Mouse (Mus musculus): ENCODE data around the gene Ppp2r5b.

Ppp2r5b gene

DNA sequence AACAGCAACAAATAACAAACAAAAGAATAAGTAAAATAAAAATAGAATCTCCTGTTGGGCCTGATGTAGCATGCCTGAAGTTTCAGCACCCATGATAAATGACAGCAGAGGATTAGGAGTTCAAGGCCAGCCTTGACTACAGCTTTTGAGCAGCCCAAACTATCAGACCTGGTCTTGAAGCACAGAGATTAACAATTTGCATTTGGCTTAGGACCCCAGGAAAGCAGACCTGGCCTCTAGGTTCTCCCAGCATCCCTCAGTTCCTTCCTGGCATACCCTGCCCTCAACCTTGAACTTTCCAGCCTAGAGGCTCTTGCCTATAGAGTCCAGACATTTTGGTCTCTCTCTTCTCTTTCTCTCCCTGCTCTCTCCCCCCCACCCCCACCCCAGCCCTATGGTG, 3.1 kb upstream of the Ppp2r5b start:
- no peak for DNase-seq (ENCODE audit: extremely low read depth, insufficient read length, low spot score)

DNA sequence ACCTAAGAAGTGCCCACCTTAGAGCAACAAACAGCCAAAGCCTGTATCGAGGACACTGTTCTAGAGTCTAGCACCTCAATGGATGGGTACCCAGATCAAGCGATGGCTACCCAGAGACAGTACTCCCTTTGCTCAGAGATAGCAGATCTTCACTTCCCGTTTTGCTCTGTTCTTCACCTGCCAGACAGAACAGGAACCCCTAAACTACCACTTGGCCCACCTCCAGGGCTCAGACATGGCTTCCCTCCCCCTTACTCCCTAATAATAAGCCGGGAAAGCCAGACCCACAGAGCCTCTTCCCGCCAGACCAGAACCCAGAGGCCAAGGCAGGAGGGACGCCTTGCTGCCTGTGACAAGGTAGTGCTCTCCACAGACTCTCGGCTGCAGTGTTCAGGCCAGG, 1.2 kb upstream of the Ppp2r5b start:
- DNase-seq (ENCODE audit: extremely low read depth, insufficient read length, low spot score), result no peak

DNA sequence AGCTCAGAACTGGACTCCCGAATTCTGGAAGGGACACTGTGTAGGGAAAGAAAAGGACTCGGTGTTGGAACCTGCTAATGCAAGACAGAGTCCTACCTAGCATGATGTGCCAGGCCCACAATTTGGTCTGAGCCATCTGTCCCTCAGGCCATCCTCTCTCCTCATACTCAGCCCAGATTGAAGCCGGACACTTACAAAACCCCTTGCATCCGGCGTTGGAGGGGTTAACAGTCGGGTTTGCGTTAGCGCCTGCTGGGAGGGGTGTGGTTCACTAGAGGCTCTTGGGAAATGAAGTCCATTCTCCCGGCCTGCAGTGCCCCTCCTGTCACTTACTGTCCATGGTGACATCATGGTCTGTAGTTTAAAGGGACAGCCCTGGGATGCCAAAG, 375 bp upstream of the Ppp2r5b start:
- DNase-seq (ENCODE audit: extremely low read depth, insufficient read length, low spot score), result peak; percentile 77

DNA sequence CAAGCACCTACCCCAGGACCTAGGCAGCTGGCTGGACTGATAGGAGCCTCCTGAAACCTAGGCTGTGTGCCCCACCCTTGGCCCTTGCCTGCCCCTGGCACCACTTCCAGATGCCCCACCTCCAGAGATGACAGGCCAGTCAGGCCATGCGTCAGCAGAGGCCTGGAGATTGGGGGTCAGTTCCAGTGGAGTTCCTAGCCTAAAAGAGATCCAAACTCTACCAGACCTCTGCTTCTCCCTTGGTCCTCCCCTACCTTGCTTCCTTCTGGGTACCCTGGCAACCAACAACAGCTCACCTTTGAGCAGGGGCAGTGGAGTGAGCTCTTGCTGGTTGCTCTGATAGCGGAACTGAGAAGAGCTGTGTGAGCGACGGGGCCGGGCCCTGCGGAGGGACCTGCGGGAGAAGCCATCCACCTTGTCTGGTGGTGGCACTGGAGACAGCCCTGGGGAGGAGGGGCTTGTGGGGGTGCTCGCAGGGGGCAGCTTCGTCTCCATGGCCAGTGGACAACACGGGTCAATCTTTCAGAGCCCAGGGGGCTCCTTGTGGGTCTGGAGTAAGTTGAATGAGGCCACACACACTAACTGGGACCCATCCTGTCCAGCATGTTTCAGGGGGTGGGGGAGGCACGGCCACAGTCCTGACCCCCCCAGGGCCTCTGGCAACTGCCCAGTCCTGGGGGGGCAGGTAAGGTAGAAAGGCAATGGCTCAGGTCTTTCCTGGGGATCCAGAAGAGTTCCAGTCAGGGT, 1.2 kb downstream of the Ppp2r5b start:
- DNase-seq (ENCODE audit: extremely low read depth, insufficient read length, low spot score), result no peak

DNA sequence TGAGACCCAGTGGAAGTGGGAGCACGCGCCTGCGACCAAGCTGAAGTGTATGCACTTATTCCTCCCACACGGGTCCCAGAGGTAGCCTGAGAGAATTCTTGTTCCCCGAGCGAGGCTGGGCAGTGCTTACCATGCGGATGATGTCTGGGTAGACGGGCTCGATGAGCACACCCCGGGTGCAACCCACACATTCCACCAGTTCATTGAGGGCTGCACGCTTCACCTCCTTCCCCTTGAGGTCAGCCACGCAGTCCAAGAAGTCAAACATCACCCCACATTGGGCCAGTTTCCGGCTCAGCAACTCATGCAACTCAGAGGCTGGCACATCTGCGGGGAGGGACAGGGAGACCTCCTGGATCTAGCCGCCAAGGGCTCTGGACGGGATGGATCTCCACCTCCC, 2.0 kb downstream of the Ppp2r5b start:
- DNase-seq (ENCODE audit: extremely low read depth, insufficient read length, low spot score), result no peak

DNA sequence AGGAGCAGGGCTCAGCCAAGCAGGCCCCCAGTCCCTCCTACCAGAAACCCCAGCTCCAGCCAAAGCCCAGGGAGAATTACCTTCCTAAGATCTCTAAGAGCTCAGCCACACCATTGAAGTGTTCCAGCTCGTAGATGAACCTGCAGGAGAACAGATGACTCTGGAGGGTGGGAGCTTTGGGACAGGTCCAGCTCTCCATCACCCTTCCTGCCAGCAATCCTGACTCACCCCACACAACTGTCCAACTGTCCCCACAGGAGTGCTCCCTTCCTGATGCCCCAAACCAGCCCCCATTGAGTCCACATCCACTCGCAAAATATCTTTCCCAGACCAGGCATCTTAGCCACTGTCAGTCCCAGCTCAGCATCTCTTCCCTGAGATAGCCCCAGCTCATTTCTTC, 4.6 kb downstream of the Ppp2r5b start:
- DNase-seq (ENCODE audit: extremely low read depth, insufficient read length, low spot score), result no peak

DNA sequence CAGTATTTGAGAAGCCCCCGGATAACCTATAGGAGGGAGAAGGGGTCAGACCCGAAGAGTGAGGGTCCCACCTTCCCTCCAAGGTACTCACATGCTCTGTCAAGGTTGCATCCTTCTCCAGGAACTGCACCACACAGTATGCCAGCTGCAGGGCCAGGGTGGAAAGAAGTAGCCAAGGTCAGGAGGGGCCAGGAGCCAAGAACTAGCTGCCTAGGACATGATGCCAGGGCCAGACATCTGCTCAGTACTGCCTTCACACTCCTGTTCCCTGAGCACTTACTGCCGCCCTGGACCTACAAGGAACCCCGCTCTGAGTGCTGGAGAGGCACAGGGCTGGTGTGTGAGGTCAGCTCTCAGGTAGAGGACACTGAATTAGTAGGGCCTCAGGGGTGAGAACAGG, 5.3 kb downstream of the Ppp2r5b start:
- no peak for DNase-seq (ENCODE audit: extremely low read depth, insufficient read length, low spot score)

DNA sequence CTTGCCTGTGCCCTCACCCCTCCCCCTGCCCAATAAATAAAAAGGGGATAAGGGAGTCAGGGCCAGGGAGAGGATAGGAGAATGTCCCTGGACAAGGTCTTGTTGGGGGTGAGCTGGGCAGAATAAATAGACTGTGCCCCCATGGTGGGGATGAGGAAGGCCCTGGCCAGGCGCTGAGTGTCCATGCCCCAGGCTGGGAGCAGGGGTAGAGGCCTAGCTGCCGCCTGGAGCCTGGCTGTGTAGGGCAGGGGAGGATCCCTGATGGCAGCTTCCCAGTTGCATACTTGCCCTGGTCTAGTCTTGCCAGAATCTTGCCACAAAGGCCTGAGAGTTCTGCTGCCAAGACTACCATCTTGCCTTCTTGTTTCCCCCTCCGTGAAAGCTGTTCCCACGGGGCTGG, 7.8 kb downstream of the Ppp2r5b start:
- no peak for DNase-seq (ENCODE audit: extremely low read depth, insufficient read length, low spot score)

DNA sequence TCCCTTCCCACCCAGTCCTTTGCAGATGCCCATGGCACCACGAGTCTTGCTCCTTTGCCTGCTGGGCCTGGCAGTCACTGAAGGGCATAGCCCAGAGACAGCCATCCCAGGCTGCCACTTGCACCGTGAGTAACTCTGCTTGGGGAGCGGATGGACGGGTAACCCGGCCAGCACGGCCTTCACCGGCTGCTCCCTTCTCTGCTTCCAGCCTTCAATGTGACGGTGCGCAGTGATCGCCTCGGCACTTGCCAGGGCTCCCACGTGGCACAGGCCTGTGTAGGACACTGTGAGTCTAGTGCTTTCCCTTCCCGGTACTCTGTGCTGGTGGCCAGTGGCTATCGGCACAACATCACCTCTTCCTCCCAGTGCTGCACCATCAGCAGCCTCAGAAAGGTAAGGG, 8.9 kb downstream of the Ppp2r5b start:
- DNase-seq (ENCODE audit: extremely low read depth, insufficient read length, low spot score), result no peak

DNA sequence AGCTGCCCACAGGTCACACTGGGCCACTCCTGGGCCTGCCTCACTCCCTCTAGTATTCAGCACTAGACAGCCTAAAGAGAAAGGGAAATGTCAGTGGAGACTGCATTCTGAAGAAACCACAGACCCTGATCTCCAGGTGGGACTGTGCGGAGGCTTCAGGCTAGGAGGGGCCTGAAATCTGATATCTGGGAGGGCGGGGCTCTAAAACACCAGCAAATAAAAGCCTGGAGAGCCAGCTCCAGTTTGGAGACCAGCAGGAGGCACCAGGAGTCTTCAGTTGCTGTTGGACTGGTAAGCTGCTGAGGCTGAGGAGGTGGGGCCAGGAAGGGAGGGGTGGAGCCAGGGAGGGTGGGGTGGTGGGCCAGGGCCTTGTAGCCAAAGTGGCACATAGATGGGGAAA, 9.5 kb downstream of the Ppp2r5b start, which contains the start of gene Gpha2:
Gpha2 (plus strand) TSS at position 246 of the 400 bp plus-strand sequence.
- no peak for DNase-seq (ENCODE audit: extremely low read depth, insufficient read length, low spot score)

DNA sequence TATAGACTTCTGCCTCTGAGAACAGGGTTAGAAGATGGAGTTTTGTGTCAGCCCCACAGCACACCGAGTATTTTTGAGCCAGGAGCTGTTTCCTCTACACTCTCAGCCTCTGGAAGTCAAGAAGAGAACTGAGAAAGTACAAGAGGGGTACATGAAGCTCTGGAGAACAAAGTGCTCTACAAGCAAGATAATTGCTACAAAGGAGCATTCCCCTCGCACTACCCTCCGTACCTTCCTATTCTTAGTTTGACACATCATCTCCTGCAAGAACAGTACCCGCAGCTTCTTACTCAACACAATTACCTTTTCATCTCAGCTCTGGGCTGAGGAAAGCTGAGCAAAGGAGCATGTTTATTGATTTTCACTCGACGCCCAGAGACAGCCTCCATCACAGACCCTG, 17.1 kb downstream of the Ppp2r5b start:
- no peak for DNase-seq (ENCODE audit: extremely low read depth, insufficient read length, low spot score)

DNA sequence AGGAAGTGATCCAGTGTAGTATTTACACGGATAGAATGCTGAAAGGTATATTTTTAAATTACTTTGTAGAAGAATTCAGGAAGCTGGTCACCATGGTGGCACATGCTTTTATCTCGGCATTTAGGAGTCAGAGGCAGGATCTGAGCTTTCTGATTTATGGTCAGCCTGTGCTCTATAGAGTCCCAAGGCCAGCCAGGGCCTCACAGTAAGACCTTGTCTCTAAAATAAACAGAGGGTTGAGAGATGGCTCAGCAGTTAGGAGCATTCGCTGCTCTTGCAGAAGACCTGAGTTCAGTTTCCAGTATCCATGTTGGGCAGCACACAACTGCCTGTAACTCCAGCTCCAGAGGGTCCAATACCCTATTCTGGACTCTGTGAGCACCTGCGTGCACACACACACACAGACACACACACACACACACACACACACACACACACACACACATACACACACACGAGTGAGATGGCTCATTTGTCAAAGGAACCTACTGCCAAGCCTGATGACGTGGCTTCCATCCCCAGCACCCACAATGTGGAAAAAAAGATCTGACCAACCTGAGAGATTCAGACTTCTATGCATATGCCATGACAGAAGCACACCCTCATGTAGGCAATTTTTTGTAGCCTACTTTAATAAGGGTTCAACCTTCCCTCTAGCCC, 19.5 kb downstream of the Ppp2r5b start:
- DNase-seq (ENCODE audit: extremely low read depth, insufficient read length, low spot score), result no peak

DNA sequence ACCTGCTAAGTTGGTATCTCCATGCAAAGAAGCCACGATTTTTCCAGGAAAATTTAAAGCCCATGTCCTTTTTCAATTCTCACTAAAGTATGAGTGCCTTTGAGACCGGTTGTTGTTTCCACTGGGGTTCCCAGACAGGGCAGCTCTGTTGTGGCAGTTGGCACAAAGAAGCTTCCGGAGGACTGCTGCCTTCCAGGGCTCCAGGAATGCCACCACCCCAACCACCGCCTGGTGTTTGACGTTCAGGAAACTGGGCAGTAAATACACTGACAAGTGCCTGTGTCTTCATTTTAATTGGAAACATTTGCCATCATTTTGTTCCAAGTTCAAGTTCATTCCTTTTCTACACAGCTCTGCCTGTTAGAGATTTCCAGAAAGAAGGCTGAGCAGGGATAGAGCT, 29.0 kb downstream of the Ppp2r5b start:
- DNase-seq (ENCODE audit: extremely low read depth, insufficient read length, low spot score), result no peak

DNA sequence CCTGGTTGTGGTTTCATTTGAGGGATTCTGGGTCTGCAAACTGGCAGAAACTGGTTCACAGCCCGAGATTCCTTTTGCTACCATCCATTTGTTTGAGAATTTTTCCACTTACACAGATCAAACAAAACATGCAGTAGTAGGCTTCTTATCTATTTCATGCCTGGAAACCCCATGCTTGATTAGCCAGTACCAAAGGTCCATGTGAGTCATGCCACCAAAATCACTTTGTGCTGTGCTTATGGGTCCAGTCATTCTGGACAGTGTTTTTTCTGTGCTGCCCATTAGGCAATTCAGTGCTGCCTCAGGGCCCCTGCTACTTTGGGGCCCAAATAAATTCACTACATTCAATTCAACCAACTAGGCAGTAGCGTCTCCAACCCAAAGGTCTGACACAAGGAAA, 31.4 kb downstream of the Ppp2r5b start:
- no peak for DNase-seq (ENCODE audit: extremely low read depth, insufficient read length, low spot score)

DNA sequence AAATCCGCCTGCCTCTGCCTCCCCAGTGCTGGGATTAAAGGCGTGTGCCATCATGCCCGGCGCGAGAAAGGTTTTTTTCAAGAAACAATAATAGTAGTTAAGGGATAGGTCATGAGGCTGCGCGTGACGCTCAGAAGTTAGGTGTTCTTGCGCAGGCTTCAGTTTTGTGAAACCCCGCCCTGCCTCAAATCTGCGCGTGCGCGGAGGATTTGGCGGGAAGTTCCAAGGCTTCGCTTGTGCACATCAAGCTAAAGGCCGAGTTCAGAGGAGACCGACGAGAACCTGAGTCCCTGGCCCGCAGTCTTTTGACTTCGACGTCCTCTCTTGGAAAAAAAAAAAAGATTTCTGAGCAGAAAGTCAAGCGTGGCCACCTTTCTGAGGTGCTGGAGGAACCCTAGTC, 51.5 kb downstream of the Ppp2r5b start, which contains the start of gene Majin:
Majin (plus strand) TSS at position 258 of the 400 bp plus-strand sequence.
- DNase-seq (ENCODE audit: extremely low read depth, insufficient read length, low spot score), result no peak

DNA sequence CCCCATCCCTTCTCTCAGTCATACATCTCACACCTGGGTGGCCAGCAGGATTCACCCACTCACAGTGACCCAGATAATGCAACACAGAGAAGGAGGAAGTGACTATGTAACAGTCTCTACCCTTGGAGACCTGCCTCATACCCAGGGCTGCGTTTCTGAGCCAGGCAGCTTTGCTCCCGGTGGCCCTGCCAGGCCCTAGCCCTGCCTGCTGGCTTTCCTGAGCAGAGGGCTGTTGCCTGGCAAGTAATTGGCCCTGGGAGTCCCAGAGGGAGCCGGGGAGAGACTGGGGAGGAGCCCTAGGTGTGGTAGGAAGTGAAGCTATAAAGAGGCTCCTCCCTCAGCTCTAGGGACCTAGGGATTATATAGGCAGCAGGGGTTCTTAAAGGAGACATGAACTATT, 53.1 kb downstream of the Ppp2r5b start:
- DNase-seq (ENCODE audit: extremely low read depth, insufficient read length, low spot score), result no peak

DNA sequence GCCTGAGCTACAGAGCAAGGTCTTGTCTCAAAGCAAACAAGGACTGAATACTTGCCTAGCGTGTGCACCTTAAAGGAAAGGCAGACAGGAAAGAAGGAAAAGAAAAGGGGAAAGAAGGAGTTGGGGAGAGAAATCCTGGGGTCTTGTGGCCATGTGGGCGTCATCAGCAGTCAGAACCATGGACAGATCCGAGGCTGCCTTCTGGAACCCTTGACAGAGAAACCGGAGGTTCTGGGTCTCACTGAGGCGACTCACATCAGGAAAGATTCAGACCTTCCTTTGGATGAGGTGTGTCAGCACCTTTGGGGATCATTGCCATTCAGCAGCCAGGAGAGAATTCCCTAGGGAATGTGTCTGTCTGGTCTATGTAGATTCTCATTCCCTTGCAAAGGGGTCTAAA, 54.0 kb downstream of the Ppp2r5b start:
- DNase-seq (ENCODE audit: extremely low read depth, insufficient read length, low spot score), result no peak

DNA sequence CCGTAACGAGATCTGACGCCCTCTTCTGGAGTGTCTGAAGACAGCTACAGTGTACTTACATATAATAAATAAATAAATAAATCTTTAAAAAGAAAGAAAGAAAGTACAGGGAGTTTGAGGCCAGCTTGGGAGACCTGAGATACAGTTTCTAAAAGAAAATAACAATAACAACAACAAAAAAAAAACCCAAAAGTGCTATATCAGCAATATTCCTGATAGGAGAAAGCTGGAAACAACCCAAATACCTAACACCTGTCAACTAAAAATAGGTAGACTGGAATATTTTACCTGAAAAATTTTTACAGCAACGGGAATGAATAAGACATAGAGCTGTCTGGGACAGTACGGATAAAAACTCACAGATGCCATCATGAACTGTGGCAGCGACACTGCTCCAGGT, 56.9 kb downstream of the Ppp2r5b start:
- no peak for DNase-seq (ENCODE audit: extremely low read depth, insufficient read length, low spot score)
